In genomic region chr4:111495949-111496348, GRCm38 (mm10) we compare ENCODE assay signal across 8 mouse cellular contexts.
A peak's percentile ranks its signal among the peaks of the same experiment; 100 is the strongest.
DNase-seq lines count a peak whose midpoint lies in the region; ATAC-seq and TF ChIP-seq lines count a peak whose summit lies in the region.

No protein-coding gene starts in this region.

- DNase-seq in A20 (ENCODE audit: low read depth, low spot score): peak; percentile 70
- DNase-seq in adrenal gland, postnatal 36 days: peak; percentile 80 to 84
- peak; percentile 43 for DNase-seq in embryonic facial prominence, embryonic 14.5 days (ENCODE audit: low spot score)
- DNase-seq in heart, postnatal 10 days: peak; percentile 78 to 88
- DNase-seq in layer of hippocampus, adult 18-20 months (ENCODE audit: low spot score in 2 of 2): peak; percentile 50 to 86
- DNase-seq in lung, adult 2 months: peak; percentile 59
- DNase-seq in ovary, postnatal 14 days (ENCODE audit: low spot score): peak; percentile 61
- DNase-seq in thymus, postnatal 25 days: peak; percentile 43

- intact Hi-C loops in heart, postnatal 10 days (cut with DNase I): loop anchor here (1.0 to 2.0 kb wide), 2 partner anchors 130 to 1445 kb away; no protein-coding TSS in a partner anchor

- H3K27me3 ChIP-seq in embryonic facial prominence, embryonic 14.5 days (replicated peaks; ENCODE audit: control insufficient read depth, insufficient read depth, low read length): no peaks in the 10 kb centered on the region

- WGBS in embryonic facial prominence, embryonic 14.5 days: 7% methylated on average over 2 of the region's 2 CpGs
- 4% methylated on average over 2 of the region's 2 CpGs for WGBS in lung, adult 2 months

- no peaks in the 10 kb centered on the region for H3K9me3 ChIP-seq in embryonic facial prominence, embryonic 14.5 days (ENCODE audit: control insufficient read depth, low read length)

- no peaks in the 10 kb centered on the region for H3K4me1 ChIP-seq in embryonic facial prominence, embryonic 14.5 days (ENCODE audit: control insufficient read depth, insufficient read depth, low read length)
- H3K4me1 ChIP-seq in lung, adult 2 months (ENCODE audit: control insufficient read depth, insufficient read depth, low read length): no peaks in the 10 kb centered on the region

- no peak overlapping the region for H3K27ac ChIP-seq in embryonic facial prominence, embryonic 14.5 days (replicated peaks; ENCODE audit: low read depth, low read length)

- H3K9ac ChIP-seq in embryonic facial prominence, embryonic 14.5 days (ENCODE audit: low read depth, low read length): no peak overlapping the region

- peak; percentile 47; the same call in 1 of the 2 replicates for ATAC-seq in embryonic facial prominence, embryonic 14.5 days (ENCODE audit: low read depth)

- H3K4me2 ChIP-seq in embryonic facial prominence, embryonic 14.5 days (ENCODE audit: low read depth, low read length): no peak overlapping the region

- TF ChIP-seq CTCF in lung, adult 2 months (IDR thresholded peaks at IDR 0.05; ENCODE audit: insufficient read depth, low read length): peak; percentile 83

- H3K4me3 ChIP-seq in embryonic facial prominence, embryonic 14.5 days (ENCODE audit: low read depth, low read length): no peak overlapping the region
- H3K4me3 ChIP-seq in lung, adult 2 months (replicated peaks; ENCODE audit: extremely low read depth, low read depth, low read length): no peak overlapping the region

- no peaks in the 10 kb centered on the region for H3K36me3 ChIP-seq in embryonic facial prominence, embryonic 14.5 days (ENCODE audit: control insufficient read depth, insufficient read depth, low read length)

- TF ChIP-seq POLR2A in lung, adult 2 months (IDR thresholded peaks at IDR 0.05; ENCODE audit: borderline replicate concordance, extremely low read depth, low read depth, low read length): no peak
